Comparison of ENCODE assay signal across 20 mouse cellular contexts in the genomic region with DNA sequence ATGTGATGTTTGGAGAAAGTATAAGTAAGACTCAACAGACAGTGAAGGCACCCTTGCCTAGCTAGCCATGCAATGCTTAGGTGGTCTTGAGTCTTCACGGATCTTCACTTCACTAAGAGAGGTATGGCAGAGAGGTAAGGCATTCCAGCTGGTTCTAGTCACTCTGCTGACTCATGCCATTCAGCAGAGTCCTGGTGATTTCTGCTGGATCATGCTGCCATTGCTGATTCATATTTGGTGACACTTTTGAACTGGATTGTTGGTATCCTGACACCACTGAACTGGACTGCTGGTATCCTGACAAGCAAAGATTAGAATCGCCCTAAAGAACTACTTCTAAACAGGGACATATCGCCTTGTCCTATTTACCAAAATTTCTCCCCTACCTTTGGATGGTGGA. TPM values are rescaled to one million over a fixed set of nuclear protein-coding genes. Genes with fewer than 3 reads are reported as not detected.
"Had no signal": no experiment of that assay in that cellular context is flagged by ENCODE, and none has a peak within 500 bp of the region (broad histone marks: within the 10 kb centered on the region; RNA-seq: fewer than 3 reads in every experiment).

No protein-coding gene starts in this region.

- H3K36me3 ChIP-seq: neural tube, embryonic 13.5 days; neural tube, embryonic 15.5 days; stomach, embryonic 15.5 days had no signal

- H3K27me3 ChIP-seq: neural tube, embryonic 13.5 days; neural tube, embryonic 15.5 days; stomach, embryonic 15.5 days had no signal

- H3K27ac ChIP-seq: neural tube, embryonic 13.5 days; neural tube, embryonic 15.5 days; stomach, embryonic 15.5 days; stomach, postnatal 0 days had no signal

- H3K4me2 ChIP-seq: neural tube, embryonic 13.5 days; neural tube, embryonic 15.5 days; stomach, embryonic 15.5 days had no signal

- H3K4me3 ChIP-seq: neural tube, embryonic 13.5 days; neural tube, embryonic 15.5 days; stomach, embryonic 15.5 days had no signal

- DNase-seq: retina, postnatal 1 day; right cerebral cortex, adult 18-20 months; right cerebral cortex, postnatal 14 days; right cerebral cortex, postnatal 25 days; right cerebral cortex, postnatal 4 days; spleen, adult 18-20 months; thymus, adult 18-20 months; thymus, adult 2 months; thymus, postnatal 14 days; thymus, postnatal 25 days; thymus, postnatal 36 days; thymus, postnatal 4 days had no signal

- H3K9ac ChIP-seq: neural tube, embryonic 13.5 days; neural tube, embryonic 15.5 days; stomach, embryonic 15.5 days had no signal

- H3K4me1 ChIP-seq: neural tube, embryonic 13.5 days; neural tube, embryonic 15.5 days; stomach, embryonic 15.5 days had no signal

- H3K9me3 ChIP-seq: neural tube, embryonic 13.5 days; neural tube, embryonic 15.5 days; stomach, embryonic 15.5 days had no signal

RNA-seq across cellular contexts. Expression of a gene that starts 20.3 kb away (rescaled TPM):
- polyA plus RNA-seq: neural tube, embryonic 13.5 days; neural tube, embryonic 15.5 days; small intestine, adult 2 months; spleen, adult 2 months; stomach, embryonic 15.5 days; stomach, embryonic 16.5 days; stomach, postnatal 0 days; thymus, adult 2 months; urinary bladder, adult 2 months had no signal
